Mouse (Mus musculus) cerebellum, postnatal 36 days (tissue): ENCODE data around the gene Slc25a12.

Experiments
- DNase-seq, 2 experiments: peaks; one replicate each; pipeline ENCODE4 v3.0.0; 2021 to 2022; ENCODE audit warnings: mixed read lengths in 2 of 2

Slc25a12 gene

GRCm38 (mm10) chr2:71245416-71245815, 122.1 kb downstream of the Slc25a12 start:
- DNase-seq: peak; percentile 69 to 73

DNA sequence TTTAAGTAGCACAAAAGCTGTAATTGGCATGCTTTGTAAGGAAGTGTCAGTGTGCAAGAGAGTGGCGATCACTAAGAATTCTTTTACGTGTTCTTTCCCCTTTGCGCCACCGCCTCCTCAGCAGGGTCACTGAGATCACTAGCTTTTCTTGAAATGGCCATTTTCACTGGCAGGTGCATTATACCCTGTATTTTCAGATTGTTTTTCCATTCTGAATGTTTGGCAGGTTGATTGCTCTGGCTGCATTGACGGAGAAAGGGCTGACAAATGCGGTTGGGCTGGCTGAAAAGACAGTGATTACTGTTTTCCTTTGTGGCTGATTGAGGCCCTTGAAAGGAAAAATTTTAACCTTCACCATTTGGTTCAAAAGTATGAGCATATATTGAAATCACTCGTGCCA, 122.7 kb downstream of the Slc25a12 start:
- DNase-seq: peak in 1 of 2 experiments; percentile 16

- no peak for DNase-seq
These were observed 124.4 kb downstream of the Slc25a12 start for GRCm38 (mm10) chr2:71243058-71243672.

DNA sequence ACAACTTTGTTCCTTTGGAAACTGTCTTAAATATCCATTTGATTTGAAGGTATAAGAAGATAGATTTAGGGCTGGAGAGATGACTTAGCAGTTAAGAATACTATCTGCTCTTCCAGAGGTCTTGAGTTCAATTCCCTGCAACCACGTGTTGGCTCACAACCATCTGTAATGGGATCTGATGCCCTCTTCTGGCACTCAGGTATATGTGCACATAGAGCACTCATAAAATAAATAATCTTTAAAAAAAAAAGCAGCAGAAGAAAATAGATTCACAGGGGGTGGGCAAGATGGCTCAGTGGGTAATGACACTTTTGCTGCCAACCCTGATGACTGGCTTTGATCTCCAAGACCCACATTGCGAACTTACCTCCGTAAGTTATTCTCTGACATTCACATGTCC, 125.4 kb downstream of the Slc25a12 start:
- no peak for DNase-seq

- no peak for DNase-seq
These were observed 126.0 kb downstream of the Slc25a12 start for GRCm38 (mm10) chr2:71241505-71241904.

DNA sequence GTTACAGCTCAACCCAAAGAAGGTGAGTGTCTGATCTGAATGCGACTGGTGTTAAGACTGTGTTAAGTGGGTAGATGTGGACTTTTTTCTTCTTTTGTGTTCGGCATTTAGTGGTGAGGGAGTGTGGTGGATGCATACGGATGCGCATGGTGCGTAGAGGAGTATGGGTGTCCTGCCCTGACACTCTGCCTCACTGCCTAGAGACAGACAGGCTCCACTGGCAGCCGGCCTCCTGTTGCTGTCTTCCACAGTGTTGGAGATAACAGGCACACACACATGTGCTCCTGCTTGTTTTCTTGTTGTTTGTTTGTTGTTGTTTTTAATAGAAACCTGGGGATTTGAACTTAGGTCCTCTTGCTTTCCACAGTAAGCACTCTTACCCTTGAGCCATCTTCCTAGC, 131.5 kb downstream of the Slc25a12 start:
- DNase-seq: no peak

GRCm38 (mm10) chr2:71235420-71235819, 132.1 kb downstream of the Slc25a12 start:
- no peak for DNase-seq

- DNase-seq: no peak
These were observed 134.6 kb downstream of the Slc25a12 start for GRCm38 (mm10) chr2:71232976-71233375.

- DNase-seq: no peak
These were observed 135.6 kb downstream of the Slc25a12 start for GRCm38 (mm10) chr2:71231951-71232350.

GRCm38 (mm10) chr2:71229603-71230002, 137.9 kb downstream of the Slc25a12 start:
- no peak for DNase-seq

GRCm38 (mm10) chr2:71227398-71227797, 140.2 kb downstream of the Slc25a12 start:
- DNase-seq: no peak
